Mouse (Mus musculus) intestine, embryonic 16.5 days (tissue): ENCODE measurements at regions not wholly inside any gene's neighbourhood (a gene's known extent, or its start where the extent isn't known, plus 50 kb on each side); places are given as distances from the start of the nearest gene placed in this dataset.

Source experiments
- ATAC-seq: fragments of 200-750 bp; cut with Nextera tagmentation; 2 replicates; pipeline ENCODE4 v1.8.0; 2017; ENCODE audit warnings: moderate TSS enrichment, moderate library complexity
- H3K27ac ChIP-seq: fragments of 300-500 bp; sonication (generic); 2 replicates; pipeline ENCODE4 v1.5.1; 2014; ENCODE audit warnings: mild to moderate bottlenecking, low read length
- H3K27me3 ChIP-seq: fragments of 300-500 bp; sonication (generic); replicated peaks from 2 replicates; pipeline ENCODE4 v1.6.1; 2014; ENCODE audit warnings: low read length, control low read depth, mixed read lengths; ENCODE audit not compliant: control insufficient read depth, insufficient read depth
- H3K36me3 ChIP-seq: fragments of 300-500 bp; sonication (generic); 2 replicates; pipeline ENCODE4 v1.6.1; 2014; ENCODE audit warnings: low read length, control low read depth; ENCODE audit not compliant: control insufficient read depth, insufficient read depth
- H3K4me1 ChIP-seq: fragments of 300-500 bp; sonication (generic); 2 replicates; pipeline ENCODE4 v1.6.1; 2014; ENCODE audit warnings: low read length, control low read depth, mixed read lengths; ENCODE audit not compliant: control insufficient read depth, insufficient read depth
- H3K4me2 ChIP-seq: fragments of 300-500 bp; sonication (generic); 2 replicates; pipeline ENCODE4 v1.6.1; 2014; ENCODE audit warnings: low read depth, low read length, control low read depth
- H3K4me3 ChIP-seq: fragments of 300-500 bp; sonication (generic); 2 replicates; pipeline ENCODE4 v1.5.1; 2014; ENCODE audit warnings: mild to moderate bottlenecking, low read length
- H3K9ac ChIP-seq: fragments of 300-500 bp; sonication (generic); 2 replicates; pipeline ENCODE4 v1.6.1; 2014; ENCODE audit warnings: low read depth, low read length
- H3K9me3 ChIP-seq: fragments of 300-500 bp; sonication (generic); 2 replicates; pipeline ENCODE4 v1.6.1; 2016; ENCODE audit warnings: low read length, control low read depth; ENCODE audit not compliant: control insufficient read depth
- WGBS: fragments of 180-500 bp; shearing (Covaris S2); extraction: QIAGEN DNeasy Blood & Tissue Kit; methylation state at CpG from one replicate; pipeline ENCODE4 v1.1.7; 2014; 5-methylcytosine and 5-hydroxymethylcytosine counted together

- Histone ChIP-seq H3K9me3 (no peaks in the 10 kb centered on the region; the same call in 1 of the 2 replicates), H3K27me3 (no peaks in the 10 kb centered on the region), H3K4me2 (no peak overlapping the region), H3K36me3 (no peaks in the 10 kb centered on the region), H3K4me3 (no peak overlapping the region), H3K4me1 (no peaks in the 10 kb centered on the region), H3K27ac (no peak overlapping the region), H3K9ac (no peak overlapping the region)
- WGBS, result 84% methylated on average over 5 of the region's 5 CpGs
- ATAC-seq, result no peak
Measured at GRCm38 (mm10) chr11:44229996-44230395, 169.9 kb upstream of the Il12b start.

- Histone ChIP-seq H3K4me1 (no peaks in the 10 kb centered on the region), H3K4me2 (no peak overlapping the region), H3K36me3 (no peaks in the 10 kb centered on the region), H3K9ac (no peak overlapping the region), H3K27me3 (no peaks in the 10 kb centered on the region), H3K9me3 (no peaks in the 10 kb centered on the region), H3K27ac (no peak overlapping the region), H3K4me3 (no peak overlapping the region)
- no peak for ATAC-seq
Measured at GRCm38 (mm10) chr11:44235456-44235855, 164.4 kb upstream of the Il12b start.

GRCm38 (mm10) chr11:44238051-44238450 is 161.8 kb upstream of the Il12b start:
- H3K27me3 ChIP-seq, result no peaks in the 10 kb centered on the region
- H3K27ac ChIP-seq, result no peak overlapping the region
- ATAC-seq, result no peak

GRCm38 (mm10) chr11:44238598-44238997 is 161.3 kb upstream of the Il12b start:
- WGBS, result 79% methylated on average over 8 of the region's 8 CpGs
- H3K9me3 ChIP-seq, result no peaks in the 10 kb centered on the region
- no peak for ATAC-seq

More at GRCm38 (mm10) chr11:44238051-44238450, 161.8 kb upstream of the Il12b start:
- Histone ChIP-seq H3K9ac (no peak overlapping the region), H3K4me2 (no peak overlapping the region), H3K9me3 (no peaks in the 10 kb centered on the region), H3K4me1 (no peaks in the 10 kb centered on the region), H3K4me3 (no peak overlapping the region), H3K36me3 (no peaks in the 10 kb centered on the region)
- 84% methylated on average over 4 of the region's 4 CpGs for WGBS

DNA sequence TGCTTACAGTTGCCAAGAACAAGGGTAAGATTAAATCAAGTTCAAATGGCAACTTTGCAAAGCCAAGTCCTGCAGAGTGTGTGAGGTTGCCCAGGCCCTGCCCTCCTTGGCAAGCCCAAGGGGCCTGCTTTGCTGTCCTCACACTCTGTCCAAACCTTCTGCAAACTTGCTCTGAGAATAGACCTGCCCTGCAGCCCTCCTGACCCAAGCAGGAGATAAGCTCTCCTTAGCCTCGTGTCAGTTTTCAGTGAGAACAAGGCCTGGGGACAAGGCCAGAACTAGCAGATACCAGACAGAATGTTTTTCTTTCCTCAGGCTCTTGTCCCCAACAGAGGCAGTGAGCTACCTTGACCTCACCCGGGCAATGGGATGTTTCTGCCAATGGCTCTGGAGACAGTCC is 156.7 kb upstream of the Il12b start:
- H3K36me3 ChIP-seq, result no peaks in the 10 kb centered on the region
- no peak overlapping the region for H3K4me2 ChIP-seq
- H3K27me3 ChIP-seq, result no peaks in the 10 kb centered on the region
- no peak for ATAC-seq
- no peak overlapping the region for H3K27ac ChIP-seq
- 55% methylated on average over 2 of the region's 2 CpGs for WGBS
- no peaks in the 10 kb centered on the region for H3K9me3 ChIP-seq
- no peak overlapping the region for H3K4me3 ChIP-seq
- H3K4me1 ChIP-seq, result no peaks in the 10 kb centered on the region
- no peak overlapping the region for H3K9ac ChIP-seq

More at GRCm38 (mm10) chr11:44238598-44238997, 161.3 kb upstream of the Il12b start:
- Histone ChIP-seq H3K36me3 (no peaks in the 10 kb centered on the region), H3K4me1 (no peaks in the 10 kb centered on the region), H3K4me3 (no peak overlapping the region), H3K4me2 (no peak overlapping the region), H3K9ac (no peak overlapping the region), H3K27me3 (no peaks in the 10 kb centered on the region), H3K27ac (no peak overlapping the region)

DNA sequence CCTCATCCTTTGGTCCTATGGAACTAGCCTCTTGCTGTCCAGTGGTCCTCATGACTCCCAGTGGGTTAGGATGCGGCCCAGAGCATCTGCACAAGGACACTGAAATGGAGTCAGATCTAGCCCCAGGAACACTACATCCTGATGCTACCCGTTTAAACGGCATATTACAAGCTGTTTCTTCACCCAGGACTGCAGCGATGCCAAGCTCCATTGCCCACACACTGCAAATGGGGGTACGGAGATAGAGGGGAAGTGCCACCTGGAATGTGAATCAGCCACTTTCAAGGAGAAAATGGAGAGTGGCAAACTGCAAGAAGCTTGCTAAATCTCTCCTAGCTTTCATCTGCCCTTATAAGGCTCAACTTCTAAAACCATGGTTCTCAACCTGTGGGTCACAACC is 148.0 kb upstream of the Il12b start:
- no peak overlapping the region for H3K4me3 ChIP-seq
- H3K36me3 ChIP-seq, result no peaks in the 10 kb centered on the region
- H3K9me3 ChIP-seq, result no peaks in the 10 kb centered on the region
- H3K27me3 ChIP-seq, result no peaks in the 10 kb centered on the region
- ATAC-seq, result no peak
- no peak overlapping the region for H3K4me2 ChIP-seq
- no peaks in the 10 kb centered on the region for H3K4me1 ChIP-seq
- WGBS, result 90% methylated on average over 5 of the region's 5 CpGs
- no peak overlapping the region for H3K9ac ChIP-seq
- H3K27ac ChIP-seq, result no peak overlapping the region

- no peaks in the 10 kb centered on the region for H3K36me3 ChIP-seq
- no peak overlapping the region for H3K9ac ChIP-seq
- no peaks in the 10 kb centered on the region for H3K27me3 ChIP-seq
- H3K4me3 ChIP-seq, result peak overlapping the region; percentile 12
- 74% methylated on average over 10 of the region's 10 CpGs for WGBS
- no peaks in the 10 kb centered on the region for H3K9me3 ChIP-seq
- H3K4me1 ChIP-seq, result no peaks in the 10 kb centered on the region
- H3K4me2 ChIP-seq, result no peak overlapping the region
- H3K27ac ChIP-seq, result peak overlapping the region; percentile 51
- peak; percentile 98 for ATAC-seq
Measured at GRCm38 (mm10) chr11:44260376-44261111, 139.3 kb upstream of the Il12b start.

DNA sequence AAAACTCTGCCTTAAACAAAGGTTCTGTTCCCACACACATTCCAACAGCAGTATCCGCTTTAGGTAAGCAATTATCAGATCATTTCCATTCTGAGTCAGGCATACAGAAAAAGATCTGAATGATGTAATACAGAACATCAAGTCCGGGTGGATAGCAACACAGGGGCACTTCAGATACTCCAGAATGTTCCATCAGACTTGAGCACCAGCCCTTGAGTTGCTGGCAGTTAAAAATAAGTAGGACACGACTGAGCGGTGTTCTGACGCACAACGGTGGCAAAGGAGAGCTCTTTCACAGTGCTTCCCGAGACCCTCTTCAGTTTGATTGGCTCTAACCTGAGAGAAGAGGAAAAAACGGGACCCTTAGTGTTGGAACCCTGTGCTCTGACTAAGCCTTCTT is 138.2 kb upstream of the Il12b start:
- no peak overlapping the region for H3K4me2 ChIP-seq
- H3K27me3 ChIP-seq, result no peaks in the 10 kb centered on the region
- ATAC-seq, result no peak
- H3K9ac ChIP-seq, result no peak overlapping the region
- no peaks in the 10 kb centered on the region for H3K9me3 ChIP-seq
- no peaks in the 10 kb centered on the region for H3K36me3 ChIP-seq
- 78% methylated on average over 8 of the region's 8 CpGs for WGBS
- no peak overlapping the region for H3K4me3 ChIP-seq
- H3K27ac ChIP-seq, result no peak overlapping the region
- H3K4me1 ChIP-seq, result no peaks in the 10 kb centered on the region

DNA sequence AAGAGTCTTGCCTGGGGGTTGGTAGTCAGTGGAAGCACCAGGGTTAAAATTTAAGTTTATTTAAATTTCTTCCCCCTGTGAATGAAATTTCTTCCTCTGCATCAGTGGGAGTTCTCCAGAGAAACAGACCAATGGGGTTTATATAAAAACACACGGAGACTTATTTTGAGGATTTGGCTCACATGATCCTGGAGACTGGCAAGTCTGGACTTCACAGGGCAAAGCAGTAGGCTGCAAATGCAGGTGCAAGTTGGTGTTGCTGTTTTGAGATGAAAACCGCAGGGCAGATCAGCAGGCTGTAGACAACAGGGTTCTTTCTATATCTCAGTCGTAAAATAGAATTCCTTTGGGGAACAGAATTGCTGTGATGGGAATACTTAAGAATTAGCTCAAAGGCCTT is 137.3 kb upstream of the Il12b start:
- Histone ChIP-seq H3K9ac (no peak overlapping the region), H3K36me3 (no peaks in the 10 kb centered on the region), H3K4me1 (no peaks in the 10 kb centered on the region), H3K9me3 (no peaks in the 10 kb centered on the region), H3K4me2 (no peak overlapping the region), H3K27ac (no peak overlapping the region), H3K4me3 (no peak overlapping the region), H3K27me3 (no peaks in the 10 kb centered on the region)
- ATAC-seq, result no peak
- WGBS, result 77% methylated on average over 3 of the region's 3 CpGs

DNA sequence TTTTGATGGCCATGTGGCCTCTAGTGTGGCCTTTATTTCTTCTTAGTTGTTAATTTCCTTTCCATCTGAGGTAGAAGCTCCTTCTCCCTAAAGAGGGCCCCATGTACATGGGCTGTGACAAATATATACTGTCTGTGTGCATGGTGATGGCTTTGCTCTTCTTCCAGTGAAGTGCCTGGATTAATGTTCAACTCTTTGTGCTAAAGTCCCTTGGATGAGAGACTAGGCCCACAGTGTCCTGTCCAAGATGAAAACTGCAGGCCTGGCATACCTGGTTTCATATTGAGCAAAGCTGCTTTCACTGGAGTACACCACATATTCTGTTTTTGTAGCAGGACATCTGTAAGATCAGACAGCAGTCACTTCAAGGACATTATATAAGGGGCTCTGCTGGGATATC is 127.6 kb upstream of the Il12b start:
- Histone ChIP-seq H3K9me3 (no peaks in the 10 kb centered on the region), H3K4me2 (no peak overlapping the region), H3K4me3 (no peak overlapping the region), H3K4me1 (no peaks in the 10 kb centered on the region), H3K9ac (no peak overlapping the region), H3K27ac (no peak overlapping the region), H3K36me3 (no peaks in the 10 kb centered on the region), H3K27me3 (no peaks in the 10 kb centered on the region)
- ATAC-seq, result peak; percentile 62
